Mouse (Mus musculus): Measurements from ENCODE around the gene Gpc6. TPM values are rescaled to one million over a fixed set of nuclear protein-coding genes. Genes with fewer than 3 reads are reported as not detected.

Gene Gpc6
- polyA plus RNA-seq, 1 experiment from 2014 or later: 20.1 TPM

- 53% methylated on average over 3 of the region's 3 CpGs for WGBS
- no peak overlapping the region for H3K9ac ChIP-seq
- H3K4me1 ChIP-seq (replicated peaks): peaks cover 14% of the 10 kb centered on the region
- ATAC-seq (replicated peaks; ENCODE audit: insufficient number of reproducible peaks, insufficient read depth, low FRiP score, low read depth): no peak
- H3K9me3 ChIP-seq (replicated peaks): no peaks in the 10 kb centered on the region
- H3K27me3 ChIP-seq: no peaks in the 10 kb centered on the region
- no peak overlapping the region for H3K27ac ChIP-seq
- no peaks in the 10 kb centered on the region for H3K36me3 ChIP-seq
- H3K4me3 ChIP-seq: no peak overlapping the region
- H3K4me2 ChIP-seq: no peak overlapping the region
Measured at GRCm38 (mm10) chr14:117679926-117680325, 754.8 kb downstream of the Gpc6 start.

- no peak overlapping the region for H3K4me3 ChIP-seq
- H3K9ac ChIP-seq: no peak overlapping the region
- H3K27me3 ChIP-seq: no peaks in the 10 kb centered on the region
- no peaks in the 10 kb centered on the region for H3K9me3 ChIP-seq (replicated peaks)
- H3K36me3 ChIP-seq: no peaks in the 10 kb centered on the region
- peaks cover 14% of the 10 kb centered on the region for H3K4me1 ChIP-seq (replicated peaks)
- peak overlapping the region; percentile 41 for H3K27ac ChIP-seq
- H3K4me2 ChIP-seq: no peak overlapping the region
- 23% methylated on average over 5 of the region's 5 CpGs for WGBS
- ATAC-seq (replicated peaks; ENCODE audit: insufficient number of reproducible peaks, insufficient read depth, low FRiP score, low read depth): no peak
Measured at GRCm38 (mm10) chr14:117681321-117681921, 756.3 kb downstream of the Gpc6 start.

DNA sequence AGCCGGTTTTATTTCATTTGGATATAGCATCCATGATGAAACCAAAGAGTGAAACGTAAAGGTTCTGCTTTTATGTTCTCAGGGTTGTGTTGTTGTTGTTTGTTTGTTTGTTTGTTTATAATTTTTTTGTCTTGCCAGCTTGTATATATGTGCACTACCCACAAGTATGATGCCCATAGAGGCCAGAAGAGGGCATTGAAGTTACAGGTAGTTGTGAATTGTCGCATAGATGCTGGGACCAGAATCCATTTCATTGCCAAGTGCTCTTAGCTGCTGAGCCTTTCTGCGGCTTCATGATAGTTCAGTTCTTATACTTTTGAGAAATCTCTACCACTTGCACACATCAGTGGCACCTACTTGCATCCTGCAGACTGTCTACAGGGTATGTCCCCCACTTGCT is 758.0 kb downstream of the Gpc6 start:
- Histone ChIP-seq H3K36me3 (no peaks in the 10 kb centered on the region), H3K4me3 (no peak overlapping the region), H3K9me3 (replicated peaks) (no peaks in the 10 kb centered on the region), H3K4me1 (replicated peaks) (peaks cover 14% of the 10 kb centered on the region), H3K4me2 (no peak overlapping the region), H3K27me3 (no peaks in the 10 kb centered on the region), H3K27ac (no peak overlapping the region), H3K9ac (no peak overlapping the region)
- ATAC-seq (replicated peaks; ENCODE audit: insufficient number of reproducible peaks, insufficient read depth, low FRiP score, low read depth): no peak
- 92% methylated on average over 4 of the region's 4 CpGs for WGBS

DNA sequence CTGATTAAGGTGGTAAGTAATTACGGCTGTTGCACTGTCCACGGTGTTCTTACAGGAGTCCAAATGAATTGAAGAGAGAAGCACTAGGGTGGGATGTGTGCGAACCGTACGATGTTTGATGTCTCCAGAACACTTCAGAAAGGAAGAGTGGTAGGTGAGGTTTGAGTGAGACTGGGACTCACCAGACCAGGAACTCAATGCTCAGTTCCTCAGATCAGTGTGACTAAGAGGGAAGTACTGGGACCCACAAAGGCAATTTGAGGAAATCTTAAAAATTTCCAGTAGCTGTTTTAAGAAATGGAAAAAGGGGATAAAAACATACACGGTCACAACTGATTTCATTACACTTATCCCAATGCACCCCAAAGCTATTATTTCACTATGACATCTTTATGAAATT is 764.7 kb downstream of the Gpc6 start:
- Histone ChIP-seq H3K36me3 (no peaks in the 10 kb centered on the region), H3K4me2 (no peak overlapping the region), H3K4me1 (replicated peaks) (no peaks in the 10 kb centered on the region), H3K4me3 (no peak overlapping the region), H3K9me3 (replicated peaks) (no peaks in the 10 kb centered on the region), H3K27me3 (no peaks in the 10 kb centered on the region), H3K9ac (no peak overlapping the region), H3K27ac (no peak overlapping the region)
- 84% methylated on average over 6 of the region's 6 CpGs for WGBS
- ATAC-seq (replicated peaks; ENCODE audit: insufficient number of reproducible peaks, insufficient read depth, low FRiP score, low read depth): no peak

- Histone ChIP-seq H3K27ac (no peak overlapping the region), H3K4me3 (no peak overlapping the region), H3K9ac (no peak overlapping the region), H3K36me3 (no peaks in the 10 kb centered on the region), H3K4me1 (replicated peaks) (no peaks in the 10 kb centered on the region), H3K27me3 (no peaks in the 10 kb centered on the region), H3K9me3 (replicated peaks) (no peaks in the 10 kb centered on the region), H3K4me2 (no peak overlapping the region)
- 86% methylated on average over 8 of the region's 8 CpGs for WGBS
- no peak for ATAC-seq (replicated peaks; ENCODE audit: insufficient number of reproducible peaks, insufficient read depth, low FRiP score, low read depth)
Measured at GRCm38 (mm10) chr14:117695565-117695964, 770.5 kb downstream of the Gpc6 start.

GRCm38 (mm10) chr14:117700670-117701280 is 775.7 kb downstream of the Gpc6 start:
- no peaks in the 10 kb centered on the region for H3K36me3 ChIP-seq
- no peaks in the 10 kb centered on the region for H3K4me1 ChIP-seq (replicated peaks)
- H3K27ac ChIP-seq: no peak overlapping the region
- no peak for ATAC-seq (replicated peaks; ENCODE audit: insufficient number of reproducible peaks, insufficient read depth, low FRiP score, low read depth)
- no peaks in the 10 kb centered on the region for H3K9me3 ChIP-seq (replicated peaks)
- H3K27me3 ChIP-seq: no peaks in the 10 kb centered on the region
- H3K9ac ChIP-seq: no peak overlapping the region
- 83% methylated on average over 10 of the region's 10 CpGs for WGBS
- H3K4me3 ChIP-seq: no peak overlapping the region
- no peak overlapping the region for H3K4me2 ChIP-seq

GRCm38 (mm10) chr14:117708817-117709216 is 783.7 kb downstream of the Gpc6 start:
- no peak overlapping the region for H3K4me3 ChIP-seq
- H3K9me3 ChIP-seq (replicated peaks): no peaks in the 10 kb centered on the region
- no peaks in the 10 kb centered on the region for H3K36me3 ChIP-seq
- H3K9ac ChIP-seq: no peak overlapping the region
- 0 out of 2 replicates have a peak, but pooled peaks cover 3% of the 10 kb centered on the region for H3K4me1 ChIP-seq (replicated peaks)
- 89% methylated on average over 3 of the region's 3 CpGs for WGBS
- no peaks in the 10 kb centered on the region for H3K27me3 ChIP-seq
- no peak overlapping the region for H3K4me2 ChIP-seq
- no peak overlapping the region for H3K27ac ChIP-seq
- no peak for ATAC-seq (replicated peaks; ENCODE audit: insufficient number of reproducible peaks, insufficient read depth, low FRiP score, low read depth)

DNA sequence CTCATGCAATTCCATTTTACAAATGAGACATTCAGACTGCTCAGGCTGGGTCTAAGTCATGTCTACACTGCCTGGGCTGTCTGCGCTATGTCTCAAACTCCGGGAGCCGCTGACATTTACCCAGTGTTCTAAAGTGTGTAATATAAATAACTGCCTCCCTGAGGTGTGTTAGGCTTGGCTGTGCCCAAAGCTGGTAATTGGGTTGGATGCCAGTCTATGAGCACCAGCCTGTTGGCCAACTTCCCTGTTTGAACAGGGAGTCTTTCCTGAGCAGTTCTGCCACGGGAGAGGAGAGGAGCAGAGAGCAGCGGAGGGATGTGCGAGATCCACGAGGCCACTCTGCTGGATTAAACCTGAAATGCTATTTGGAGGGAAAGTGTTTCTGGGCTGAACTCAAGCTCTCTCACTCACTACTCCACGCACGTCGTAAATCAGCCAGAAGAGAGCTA is 785.4 kb downstream of the Gpc6 start:
- WGBS: 41% methylated on average over 10 of the region's 10 CpGs
- no peak overlapping the region for H3K9ac ChIP-seq
- no peaks in the 10 kb centered on the region for H3K36me3 ChIP-seq
- no peak overlapping the region for H3K4me3 ChIP-seq
- peak overlapping the region; percentile 61 for H3K27ac ChIP-seq
- H3K9me3 ChIP-seq (replicated peaks): no peaks in the 10 kb centered on the region
- peak; percentile 93 for ATAC-seq (replicated peaks; ENCODE audit: insufficient number of reproducible peaks, insufficient read depth, low FRiP score, low read depth)
- H3K4me2 ChIP-seq: no peak overlapping the region
- 0 out of 2 replicates have a peak, but pooled peaks cover 3% of the 10 kb centered on the region for H3K4me1 ChIP-seq (replicated peaks)
- H3K27me3 ChIP-seq: no peaks in the 10 kb centered on the region

GRCm38 (mm10) chr14:117712311-117712710 is 787.2 kb downstream of the Gpc6 start:
- Histone ChIP-seq H3K9ac (no peak overlapping the region), H3K9me3 (replicated peaks) (no peaks in the 10 kb centered on the region), H3K4me1 (replicated peaks) (0 out of 2 replicates have a peak, but pooled peaks cover 3% of the 10 kb centered on the region), H3K4me2 (no peak overlapping the region), H3K27me3 (no peaks in the 10 kb centered on the region), H3K36me3 (no peaks in the 10 kb centered on the region), H3K27ac (no peak overlapping the region), H3K4me3 (no peak overlapping the region)
- no peak for ATAC-seq (replicated peaks; ENCODE audit: insufficient number of reproducible peaks, insufficient read depth, low FRiP score, low read depth)
- WGBS: 89% methylated on average over 7 of the region's 7 CpGs

DNA sequence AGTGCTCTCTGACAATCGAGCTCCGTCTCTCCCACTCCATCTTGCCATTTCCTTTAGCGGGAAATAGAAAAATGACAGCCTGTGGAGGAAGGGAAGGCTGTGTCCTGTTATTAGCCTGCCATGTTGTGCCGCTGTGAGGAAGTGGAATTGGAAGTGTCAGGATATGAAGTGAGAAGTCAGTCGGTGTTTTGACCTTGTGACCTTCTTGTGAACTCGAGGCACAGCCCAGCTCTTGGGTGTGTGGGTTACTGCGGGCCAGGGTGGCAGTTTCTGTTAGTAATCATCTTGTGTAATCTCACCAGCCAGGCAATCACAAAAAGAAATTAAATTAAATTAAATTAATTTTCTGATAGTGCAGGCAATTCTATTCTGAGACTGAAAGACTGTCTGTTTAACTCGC is 789.0 kb downstream of the Gpc6 start:
- Histone ChIP-seq H3K9ac (no peak overlapping the region), H3K4me3 (no peak overlapping the region), H3K4me1 (replicated peaks) (0 out of 2 replicates have a peak, but pooled peaks cover 3% of the 10 kb centered on the region), H3K27ac (no peak overlapping the region), H3K27me3 (no peaks in the 10 kb centered on the region), H3K4me2 (no peak overlapping the region), H3K36me3 (no peaks in the 10 kb centered on the region), H3K9me3 (replicated peaks) (no peaks in the 10 kb centered on the region)
- no peak for ATAC-seq (replicated peaks; ENCODE audit: insufficient number of reproducible peaks, insufficient read depth, low FRiP score, low read depth)
- WGBS: 56% methylated on average over 8 of the region's 8 CpGs

DNA sequence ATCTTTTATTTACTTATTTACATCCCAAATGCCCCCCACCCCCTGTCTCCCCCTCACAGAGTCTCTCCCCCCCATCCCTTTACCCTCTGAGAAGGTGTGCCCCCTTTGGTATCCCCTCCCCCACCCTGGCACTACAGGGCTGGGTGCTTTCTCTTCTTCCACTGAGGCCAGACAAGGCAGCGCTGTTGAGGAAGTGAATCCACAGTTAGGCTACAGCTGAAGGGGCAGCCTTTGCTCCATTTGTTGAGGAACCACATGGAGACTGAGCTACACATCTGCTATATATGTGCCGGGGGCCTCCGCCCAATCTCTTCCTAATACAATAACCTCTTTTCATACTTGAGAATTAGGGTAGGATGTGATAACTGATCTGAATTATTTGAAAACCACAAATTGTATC is 791.2 kb downstream of the Gpc6 start:
- Histone ChIP-seq H3K4me3 (no peak overlapping the region), H3K9ac (no peak overlapping the region), H3K27me3 (no peaks in the 10 kb centered on the region), H3K36me3 (no peaks in the 10 kb centered on the region), H3K27ac (no peak overlapping the region), H3K9me3 (replicated peaks) (no peaks in the 10 kb centered on the region), H3K4me1 (replicated peaks) (no peaks in the 10 kb centered on the region), H3K4me2 (no peak overlapping the region)
- WGBS: 90% methylated on average over 3 of the region's 3 CpGs
- no peak for ATAC-seq (replicated peaks; ENCODE audit: insufficient number of reproducible peaks, insufficient read depth, low FRiP score, low read depth)

- Histone ChIP-seq H3K27me3 (no peaks in the 10 kb centered on the region), H3K9ac (no peak overlapping the region), H3K4me3 (no peak overlapping the region), H3K9me3 (replicated peaks) (no peaks in the 10 kb centered on the region), H3K27ac (no peak overlapping the region), H3K4me2 (no peak overlapping the region), H3K36me3 (no peaks in the 10 kb centered on the region), H3K4me1 (replicated peaks) (no peaks in the 10 kb centered on the region)
- 90% methylated on average over 2 of the region's 2 CpGs for WGBS
- no peak for ATAC-seq (replicated peaks; ENCODE audit: insufficient number of reproducible peaks, insufficient read depth, low FRiP score, low read depth)
Measured at GRCm38 (mm10) chr14:117728741-117729140, 803.6 kb downstream of the Gpc6 start.
